Mouse (Mus musculus): ENCODE measurements at regions not wholly inside any gene's neighbourhood (a gene's known extent, or its start where the extent isn't known, plus 50 kb on each side); places are given as distances from the start of the nearest gene placed in this dataset.
"Not testable (repeated sequence)": the region's sequence is repeated elsewhere in the genome, so short reads cannot be mapped to it uniquely, and the experiment has no call there.

DNA sequence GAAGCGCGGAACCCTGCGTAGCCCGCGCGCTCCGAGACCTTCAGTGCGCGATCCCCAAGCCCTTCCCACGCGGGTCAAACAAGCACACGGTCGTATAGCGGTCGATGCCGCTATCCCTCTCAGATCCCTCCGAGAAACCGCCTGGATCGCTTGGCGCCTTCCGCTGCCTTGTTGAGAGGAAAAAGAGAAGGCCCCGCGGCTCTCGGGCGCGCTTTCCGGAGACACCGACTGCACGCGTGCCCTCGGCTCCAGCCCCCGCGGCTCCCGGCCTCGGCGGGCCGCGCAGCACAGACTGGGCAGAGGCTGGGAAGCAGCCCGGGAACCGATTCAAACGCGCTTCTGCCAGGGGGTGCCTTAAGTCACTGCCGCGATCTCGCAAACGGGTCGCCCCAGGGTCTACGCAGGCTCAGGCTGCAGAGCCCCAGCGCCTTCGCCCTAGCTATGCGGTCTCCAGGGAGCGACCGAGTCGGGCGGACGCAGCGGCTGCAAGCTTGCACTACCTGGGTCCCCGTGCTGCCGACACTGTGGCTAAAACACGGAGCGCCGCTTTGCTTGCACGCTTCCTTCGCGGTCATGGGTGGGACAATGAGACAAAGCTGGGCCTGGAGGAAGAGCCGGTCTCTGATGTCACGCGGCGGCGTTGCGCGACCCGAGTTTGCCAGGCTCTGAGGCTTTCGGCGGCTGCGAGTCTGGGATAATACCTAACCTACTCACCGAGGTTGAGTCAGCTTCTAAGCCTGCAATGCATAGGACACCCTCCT lies 87.3 kb downstream of the Crisp4 start:
- no peak for DNase-seq

- no peak for DNase-seq
These were observed 88.0 kb downstream of the Crisp4 start for GRCm38 (mm10) chr1:18057646-18058210.

GRCm38 (mm10) chr1:18057003-18057402 lies 88.7 kb downstream of the Crisp4 start:
- not testable (repeated sequence) for DNase-seq

DNA sequence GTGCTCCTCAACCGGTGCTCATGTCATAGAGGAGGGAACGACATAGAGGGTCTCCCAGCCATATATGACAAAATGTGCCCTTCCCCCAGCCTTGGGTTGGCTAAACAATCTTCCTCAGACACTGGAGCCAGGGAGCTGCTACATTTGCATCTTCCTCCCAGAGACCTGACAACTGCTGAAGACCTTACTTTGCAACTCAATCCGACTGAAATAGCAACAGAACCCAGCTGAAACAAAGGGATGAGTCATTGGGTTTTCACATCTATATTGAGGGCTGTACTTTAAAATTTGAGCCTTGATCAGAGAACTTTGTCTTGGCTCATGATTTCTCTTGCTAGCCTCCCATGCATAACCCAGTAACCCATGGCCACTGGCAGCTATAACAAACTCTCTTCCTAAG lies 115.5 kb downstream of the Crisp4 start:
- DNase-seq: no peak

DNA sequence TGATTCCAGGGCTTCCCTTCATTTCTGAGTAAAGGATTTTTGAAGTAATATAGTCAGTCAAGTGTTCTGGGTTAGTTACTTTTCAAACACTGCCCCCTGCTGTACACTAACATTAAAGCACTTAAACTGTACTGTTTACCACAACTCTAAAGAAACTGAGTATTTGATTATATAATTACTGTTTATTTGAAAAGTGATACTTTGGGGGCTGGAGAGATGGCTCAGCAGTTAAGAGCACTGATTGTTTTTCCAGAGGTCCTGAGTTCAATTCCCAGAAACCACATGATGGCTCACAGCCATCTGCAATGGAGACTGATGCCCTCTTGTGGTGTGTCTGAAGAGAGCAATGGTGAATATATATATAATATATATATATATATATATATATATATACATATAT lies 132.8 kb downstream of the Crisp4 start:
- DNase-seq: not testable (repeated sequence)

GRCm38 (mm10) chr1:17980604-17981003 lies 165.1 kb downstream of the Crisp4 start:
- peak; percentile 40 for DNase-seq

DNA sequence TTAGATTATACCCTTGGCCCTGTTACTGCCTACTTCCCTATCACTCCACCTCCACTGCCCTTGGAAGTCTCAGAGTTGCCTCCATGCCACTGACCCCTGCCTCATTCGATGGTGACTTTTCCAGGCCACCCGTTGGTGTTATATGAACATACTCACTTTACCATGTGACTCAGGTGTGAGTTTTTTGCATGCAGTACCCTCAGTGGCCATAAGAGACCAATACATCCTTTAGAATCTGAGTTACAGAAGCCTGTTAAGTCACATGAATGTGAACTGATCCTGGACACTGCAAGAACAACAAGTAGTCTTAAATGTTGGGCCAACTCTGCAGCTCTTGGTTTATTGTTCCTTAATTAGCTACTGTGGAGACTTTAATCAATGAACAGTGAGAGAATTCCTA lies 167.6 kb downstream of the Crisp4 start:
- no peak for DNase-seq

- not testable (repeated sequence) for DNase-seq
These were observed 188.8 kb downstream of the Crisp4 start for GRCm38 (mm10) chr1:17956881-17957280.

DNA sequence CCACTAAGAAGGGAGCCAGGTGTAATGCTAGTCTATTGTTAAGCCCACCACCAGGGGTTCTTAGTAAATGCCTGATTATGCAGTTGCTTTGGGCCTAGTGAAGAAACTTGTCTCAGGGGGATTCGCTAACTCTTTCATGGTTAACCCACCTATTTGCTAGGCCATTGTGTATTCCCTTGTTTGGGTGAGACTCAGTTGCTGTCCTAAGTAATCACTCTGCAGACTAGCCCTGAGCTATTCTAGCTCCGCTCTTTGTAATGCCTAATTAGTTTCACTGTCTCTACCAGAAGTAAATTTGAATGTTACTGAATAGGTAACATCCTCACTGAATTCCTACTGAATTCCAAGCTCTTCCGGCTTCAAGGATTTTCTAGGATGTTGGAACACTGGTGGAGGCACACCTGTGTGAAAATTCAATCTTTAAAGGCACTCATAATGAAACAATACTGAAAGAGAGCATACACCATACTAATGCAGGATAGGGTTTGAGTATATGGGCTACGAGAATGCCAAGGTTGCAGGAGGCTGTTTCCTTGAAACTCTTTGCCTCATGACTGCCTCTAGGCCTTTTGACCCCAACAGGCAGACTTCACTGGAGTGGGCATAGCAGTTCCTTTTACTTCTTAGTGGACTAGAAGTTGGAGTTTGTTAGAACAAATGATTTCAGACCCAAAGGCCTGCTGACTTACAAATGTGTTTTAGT lies 213.4 kb downstream of the Crisp4 start:
- not testable (repeated sequence) for DNase-seq

Data from kidney, postnatal 10 days (tissue).